Mouse (Mus musculus) C2C12 (cell line): ENCODE measurements around the gene Cfdp1.

Experiments used
- CTCF ChIP-seq: IDR thresholded peaks from one replicate; pipeline ENCODE4 v1.5.1; 2011; ENCODE audit not compliant: control insufficient read depth, insufficient read depth, insufficient read length
- FOSL1 ChIP-seq: IDR thresholded peaks from one replicate; pipeline ENCODE4 v1.8.0; 2011; ENCODE audit warnings: mild to moderate bottlenecking, low read length; ENCODE audit not compliant: poor library complexity, insufficient read depth, severe bottlenecking
- MYOD1 ChIP-seq: IDR thresholded peaks from one replicate; pipeline ENCODE4 v1.6.1; 2011; ENCODE audit warnings: low read depth; ENCODE audit not compliant: control insufficient read depth, insufficient read length

- TF ChIP-seq CTCF (no peak), MYOD1 (no peak), FOSL1 (no peak)
Measured at GRCm38 (mm10) chr8:111786701-111787588, 67.1 kb downstream of the Cfdp1 start.
